Mouse (Mus musculus) embryo, embryonic 10.5 days (tissue): ENCODE measurements at regions not wholly inside any gene's neighbourhood (a gene's known extent, or its start where the extent isn't known, plus 50 kb on each side); places are given as distances from the start of the nearest gene placed in this dataset.
A peak's percentile ranks its signal among the peaks of the same experiment; 100 is the strongest.

Experiments
- DNase-seq: peaks from one replicate; pipeline ENCODE4 v3.0.0-alpha.2; 2015; ENCODE audit warnings: low spot score

GRCm38 (mm10) chr12:71624076-71624475 is 206.8 kb upstream of the Daam1 start:
- DNase-seq, result no peak

GRCm38 (mm10) chr12:71624676-71625075 is 206.2 kb upstream of the Daam1 start:
- DNase-seq, result no peak

- DNase-seq, result no peak
Measured at GRCm38 (mm10) chr12:71625115-71625514, 205.8 kb upstream of the Daam1 start.

- no peak for DNase-seq
Measured at GRCm38 (mm10) chr12:71626801-71627200, 204.1 kb upstream of the Daam1 start.

GRCm38 (mm10) chr12:71627421-71628339 is 203.2 kb upstream of the Daam1 start:
- no peak for DNase-seq

- no peak for DNase-seq
Measured at GRCm38 (mm10) chr12:71628340-71628738, 202.5 kb upstream of the Daam1 start.

GRCm38 (mm10) chr12:71628796-71629195 is 202.1 kb upstream of the Daam1 start:
- no peak for DNase-seq

GRCm38 (mm10) chr12:71630386-71630785 is 200.5 kb upstream of the Daam1 start:
- no peak for DNase-seq

GRCm38 (mm10) chr12:71636300-71636699 is 194.6 kb upstream of the Daam1 start:
- DNase-seq, result no peak

- DNase-seq, result no peak
Measured at GRCm38 (mm10) chr12:71637248-71637647, 193.6 kb upstream of the Daam1 start.

- DNase-seq, result no peak
Measured at GRCm38 (mm10) chr12:71638246-71638645, 192.6 kb upstream of the Daam1 start.

- DNase-seq, result no peak
Measured at GRCm38 (mm10) chr12:71640058-71640501, 190.8 kb upstream of the Daam1 start.

- no peak for DNase-seq
Measured at GRCm38 (mm10) chr12:71641486-71641885, 189.4 kb upstream of the Daam1 start.

GRCm38 (mm10) chr12:71642797-71643337 is 188.0 kb upstream of the Daam1 start:
- no peak for DNase-seq

GRCm38 (mm10) chr12:71651251-71651650 is 179.6 kb upstream of the Daam1 start:
- no peak for DNase-seq

GRCm38 (mm10) chr12:71693346-71694038 is 137.4 kb upstream of the Daam1 start:
- DNase-seq, result no peak

- DNase-seq, result peak; percentile 56
Measured at GRCm38 (mm10) chr12:71701753-71702152, 129.1 kb upstream of the Daam1 start.

GRCm38 (mm10) chr12:71702181-71702580 is 128.7 kb upstream of the Daam1 start:
- DNase-seq, result no peak

GRCm38 (mm10) chr12:71703146-71703902 is 127.6 kb upstream of the Daam1 start:
- DNase-seq, result no peak

GRCm38 (mm10) chr12:71704431-71704830 is 126.4 kb upstream of the Daam1 start:
- no peak for DNase-seq

- peak; percentile 85 for DNase-seq
Measured at GRCm38 (mm10) chr12:71707727-71708369, 123.0 kb upstream of the Daam1 start.

GRCm38 (mm10) chr12:71714606-71715005 is 116.3 kb upstream of the Daam1 start:
- no peak for DNase-seq
